Mouse (Mus musculus): ENCODE data around the gene Theg.
A peak's percentile ranks its signal among the peaks of the same experiment; 100 is the strongest.

Theg gene

GRCm38 (mm10) chr10:79554330-79555237 is 32.5 kb downstream of the Theg start, which contains the start of gene Mier2:
Mier2 (minus strand) TSS chr10:79555199.
- peak; percentile 88 for DNase-seq

DNA sequence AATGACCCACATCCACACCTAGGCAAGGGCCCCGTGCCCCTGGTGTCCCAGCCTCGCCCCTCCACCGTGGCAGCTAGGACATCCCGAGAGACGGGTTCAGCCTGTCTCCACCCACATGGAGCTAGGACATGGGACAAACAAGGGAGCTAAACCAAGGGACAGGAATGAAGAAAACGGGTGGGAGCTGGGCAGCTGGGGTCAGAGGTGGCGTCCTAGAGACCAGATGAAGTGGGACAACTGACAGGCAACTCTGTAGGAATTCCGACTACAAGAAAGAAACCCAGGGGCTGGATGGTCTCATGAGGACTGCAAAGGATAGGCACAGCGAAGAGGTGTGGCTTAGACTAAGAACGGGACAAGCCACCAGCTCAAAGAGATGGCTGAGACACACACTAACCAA is 33.4 kb downstream of the Theg start:
- DNase-seq = no peak

GRCm38 (mm10) chr10:79553176-79553575 is 34.0 kb downstream of the Theg start:
- DNase-seq = no peak

GRCm38 (mm10) chr10:79552531-79552930 is 34.6 kb downstream of the Theg start:
- DNase-seq = no peak

DNA sequence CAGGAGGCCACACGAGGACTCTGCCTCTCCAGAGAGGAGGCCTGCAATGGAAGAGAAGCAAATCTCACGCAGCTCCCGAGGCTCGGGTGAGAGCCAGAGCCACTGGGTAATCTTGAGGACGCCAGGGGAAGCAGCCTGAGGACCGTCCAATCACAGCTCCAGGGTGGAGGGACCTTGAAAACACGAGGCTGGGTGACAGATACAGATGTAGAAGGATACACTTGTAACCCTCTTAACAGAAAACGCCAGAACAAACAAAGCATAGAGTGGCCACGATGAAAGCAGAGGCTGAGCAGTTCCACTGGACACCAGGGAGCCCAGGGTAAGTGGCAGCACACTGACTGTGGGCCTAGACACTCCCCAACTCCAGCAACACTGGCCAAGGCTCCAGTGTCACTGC is 36.8 kb downstream of the Theg start:
- no peak for DNase-seq

- no peak for DNase-seq
These were observed 38.0 kb downstream of the Theg start for GRCm38 (mm10) chr10:79548971-79549723.

DNA sequence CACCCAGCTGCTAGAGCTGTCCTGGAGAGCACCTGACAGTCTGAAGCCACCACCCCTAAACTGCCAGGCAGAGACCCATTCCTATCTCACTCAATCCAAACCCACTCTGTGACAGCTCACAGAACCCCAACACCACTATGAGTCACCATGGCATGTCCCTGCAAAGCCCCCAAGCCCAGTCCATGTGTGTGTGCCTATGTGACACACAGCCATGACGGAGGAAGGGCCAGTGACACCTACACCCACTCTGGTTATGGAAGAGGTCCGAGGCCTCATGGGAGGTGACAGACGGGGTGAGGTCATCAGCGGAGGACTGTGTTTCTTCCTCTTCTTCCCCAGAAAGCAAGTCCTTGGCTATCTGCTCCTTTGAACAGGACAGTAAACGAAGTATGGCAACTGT is 38.6 kb downstream of the Theg start:
- no peak for DNase-seq

DNA sequence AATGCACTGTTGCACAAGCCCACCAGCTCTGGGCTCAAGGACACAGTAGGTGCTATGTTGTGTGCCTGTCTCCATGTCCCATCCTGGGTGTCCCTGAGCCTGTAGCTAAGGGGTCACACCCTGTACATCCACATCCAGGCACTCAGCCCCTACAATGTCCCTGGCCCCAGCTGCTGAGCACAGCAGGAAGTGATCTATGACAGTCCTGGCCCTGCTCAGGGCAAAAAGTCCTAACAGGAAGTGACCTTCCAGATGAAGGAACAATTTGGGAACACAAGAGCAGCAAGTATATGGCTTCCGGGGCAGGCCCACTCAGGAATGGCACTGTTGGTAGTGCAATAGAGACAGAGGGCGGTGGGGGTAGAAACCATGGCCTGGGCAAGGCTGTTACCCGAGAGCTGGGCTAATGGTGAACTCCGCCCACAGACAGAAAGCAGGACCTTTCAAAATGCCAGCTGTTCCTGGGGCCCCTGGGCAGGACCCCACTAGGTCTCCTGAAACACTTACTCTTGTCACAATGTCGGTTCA is 39.9 kb downstream of the Theg start:
- DNase-seq = no peak

DNA sequence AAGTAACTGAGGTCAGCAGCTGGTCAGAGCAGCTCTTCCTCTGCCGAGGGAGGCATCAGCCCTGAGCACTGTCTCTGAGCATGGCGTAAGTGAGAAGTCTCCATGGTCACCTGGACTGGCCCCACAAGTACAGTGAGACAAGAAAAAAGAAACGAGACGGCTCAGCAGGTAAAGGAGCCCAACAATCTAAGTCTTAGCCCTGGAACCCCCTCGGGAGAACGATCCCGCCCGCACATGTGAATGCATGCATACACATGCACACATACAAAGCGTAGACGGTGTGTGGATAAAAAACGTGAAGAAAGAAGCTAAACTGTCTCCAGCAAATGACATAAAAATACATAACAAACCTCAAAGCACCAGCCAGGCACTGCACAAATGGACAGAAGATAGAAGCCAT is 40.6 kb downstream of the Theg start:
- DNase-seq = no peak

- DNase-seq = no peak
These were observed 41.2 kb downstream of the Theg start for GRCm38 (mm10) chr10:79545891-79546290.

- no peak for DNase-seq
These were observed 42.5 kb downstream of the Theg start for GRCm38 (mm10) chr10:79544631-79545030.

GRCm38 (mm10) chr10:79543884-79544597 is 43.1 kb downstream of the Theg start:
- no peak for DNase-seq

DNA sequence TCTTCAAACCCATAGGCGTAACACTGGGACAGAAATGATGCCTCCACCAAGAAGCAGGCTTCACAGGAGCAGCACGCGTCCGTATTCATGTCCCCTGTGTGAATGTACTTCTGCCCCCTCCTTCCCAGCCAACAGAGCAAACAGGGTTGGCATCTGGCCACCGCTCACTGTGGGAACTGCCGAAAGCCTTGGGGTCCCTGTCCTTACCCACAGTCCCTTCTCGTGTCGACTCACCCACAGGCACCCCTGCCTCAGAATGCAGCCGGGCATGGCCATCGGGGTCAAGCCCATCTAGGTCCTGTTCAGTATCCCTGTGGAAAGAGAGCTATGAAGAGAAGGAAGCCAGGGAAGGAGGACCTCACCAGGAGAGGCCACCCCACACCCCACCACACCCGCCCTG is 45.0 kb downstream of the Theg start:
- DNase-seq = no peak

- DNase-seq = no peak
These were observed 45.6 kb downstream of the Theg start for GRCm38 (mm10) chr10:79541522-79541921.

GRCm38 (mm10) chr10:79540746-79541145 is 46.4 kb downstream of the Theg start:
- DNase-seq = no peak

GRCm38 (mm10) chr10:79539701-79540495 is 47.2 kb downstream of the Theg start:
- no peak for DNase-seq

DNA sequence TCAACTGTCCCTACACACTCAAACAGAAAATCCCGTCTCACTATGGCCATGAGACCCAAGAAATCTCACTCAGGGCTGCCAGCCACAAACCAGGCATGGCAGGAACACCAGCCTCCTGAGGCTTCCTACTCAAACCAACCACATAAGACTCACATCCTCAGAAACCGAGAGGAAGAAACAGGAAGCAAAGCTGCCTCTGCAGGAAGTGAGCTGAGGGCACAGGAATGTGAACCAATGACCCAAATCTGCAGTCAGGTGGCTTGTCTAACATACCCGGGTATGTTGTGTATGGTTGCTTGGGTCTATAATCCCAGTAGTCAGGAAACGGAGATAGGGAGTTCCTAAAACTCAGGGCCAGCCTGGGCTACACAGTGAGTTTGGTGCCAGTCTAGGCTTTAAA is 48.3 kb downstream of the Theg start:
- DNase-seq = no peak

- no peak for DNase-seq
These were observed 48.8 kb downstream of the Theg start for GRCm38 (mm10) chr10:79538323-79538722.

- DNase-seq = no peak
These were observed 49.4 kb downstream of the Theg start for GRCm38 (mm10) chr10:79537781-79538180.

DNA sequence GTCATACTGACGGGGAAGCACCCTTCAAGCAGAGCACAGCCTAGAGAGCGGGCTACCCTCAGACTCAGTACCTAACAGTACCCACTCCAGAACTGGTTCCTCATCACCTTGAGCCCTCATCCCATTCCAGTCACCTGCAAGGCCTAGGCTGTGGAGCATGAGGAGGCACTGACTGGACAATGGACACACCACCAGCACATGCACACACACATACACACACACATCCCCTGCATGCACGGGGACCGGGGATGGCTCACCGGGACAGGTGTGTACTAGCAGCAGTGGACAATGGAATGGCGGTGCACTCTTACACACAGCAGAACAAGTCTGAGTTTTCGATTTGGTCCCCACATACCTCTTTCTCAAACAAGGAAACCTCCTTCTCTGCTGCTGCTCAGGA is 49.9 kb downstream of the Theg start:
- no peak for DNase-seq

DNA sequence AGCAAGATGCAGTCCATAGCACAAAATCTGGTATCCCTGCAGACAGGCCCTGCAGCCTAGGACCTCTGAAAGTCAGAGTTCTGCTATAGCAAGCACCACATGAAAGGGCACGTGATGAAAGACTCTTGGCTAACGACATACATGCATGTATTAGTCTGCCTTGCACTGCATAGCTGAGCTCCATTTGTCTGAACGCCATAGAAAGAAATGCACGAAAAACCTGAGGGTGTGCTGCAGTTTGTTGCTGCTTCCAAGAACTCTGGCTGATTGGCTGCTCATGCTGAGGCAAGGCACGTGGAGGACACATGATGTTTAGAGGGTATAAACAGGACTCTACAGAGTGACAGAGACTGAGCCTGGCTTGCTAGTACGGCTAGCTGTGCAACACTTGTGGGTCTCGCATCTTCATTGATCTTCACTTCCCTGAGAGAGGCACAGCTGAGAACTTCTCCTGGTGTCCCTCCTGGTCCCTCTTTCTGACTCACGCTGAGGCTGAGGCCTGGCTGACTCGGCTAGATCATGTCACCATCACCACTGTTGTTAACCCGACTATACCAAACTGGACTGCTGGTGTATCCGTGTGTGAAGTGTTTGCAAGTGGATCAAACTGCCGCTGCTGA is 50.6 kb downstream of the Theg start:
- DNase-seq = no peak

- DNase-seq = no peak
These were observed 51.7 kb downstream of the Theg start for GRCm38 (mm10) chr10:79535431-79535830.
